12 mouse cellular contexts compared by ENCODE assay signal in the genomic region with DNA sequence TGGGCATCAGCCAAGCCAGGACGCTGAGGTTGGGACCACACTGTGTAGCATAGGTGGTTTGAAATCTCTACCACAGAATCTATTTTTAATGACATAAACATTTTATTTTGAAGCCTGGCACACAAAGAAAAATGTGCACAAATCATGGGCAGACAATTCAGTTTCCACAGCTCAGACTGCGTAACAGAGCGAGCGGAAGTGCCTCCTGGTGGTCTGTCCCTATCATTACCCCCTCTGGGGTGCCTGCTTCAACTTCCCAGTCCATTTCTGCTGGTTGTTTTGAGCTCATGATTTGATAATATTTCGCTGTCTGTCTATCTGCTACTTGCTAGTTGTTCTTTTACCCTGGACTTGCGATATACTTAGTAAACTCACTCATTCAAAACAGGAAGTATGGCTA. TPM values are rescaled to one million over a fixed set of nuclear protein-coding genes. Genes with fewer than 3 reads are reported as not detected.
DNase-seq lines count a peak whose midpoint lies in the region; ATAC-seq and TF ChIP-seq lines count a peak whose summit lies in the region.
"Had no signal": no experiment of that assay in that cellular context is flagged by ENCODE, and none has a peak within 500 bp of the region (broad histone marks: within the 10 kb centered on the region; RNA-seq: fewer than 3 reads in every experiment).

No protein-coding gene starts in this region.

- no peak for TF ChIP-seq POLR2A in kidney, adult 2 months (IDR thresholded peaks at IDR 0.05; ENCODE audit: low read depth, low read length)

- no peak overlapping the region for H3K27ac ChIP-seq in kidney, postnatal 0 days
- H3K27ac ChIP-seq in kidney, adult 2 months (ENCODE audit: insufficient read depth, low read depth, low read length): no peak overlapping the region
- H3K27ac ChIP-seq in embryonic facial prominence, embryonic 10.5 days (replicated peaks): no peak overlapping the region
- H3K27ac ChIP-seq: heart, embryonic 13.5 days; hindbrain, embryonic 15.5 days had no signal

- no peaks in the 10 kb centered on the region for H3K9me3 ChIP-seq in kidney, postnatal 0 days (replicated peaks; ENCODE audit: low read length)
- H3K9me3 ChIP-seq in E14TG2a.4 (ENCODE audit: low read length): no peaks in the 10 kb centered on the region
- H3K9me3 ChIP-seq in embryonic facial prominence, embryonic 10.5 days: no peaks in the 10 kb centered on the region
- H3K9me3 ChIP-seq: heart, embryonic 13.5 days; hindbrain, embryonic 15.5 days had no signal

- 83% methylated on average over 6 of the region's 6 CpGs for WGBS in kidney, postnatal 0 days
- WGBS in kidney, adult 2 months: 91% methylated on average over 6 of the region's 6 CpGs
- 82% methylated on average over 6 of the region's 6 CpGs for WGBS in embryonic facial prominence, embryonic 10.5 days

- no peaks in the 10 kb centered on the region for H3K36me3 ChIP-seq in kidney, postnatal 0 days (ENCODE audit: insufficient read depth, low read length)
- H3K36me3 ChIP-seq in kidney, adult 2 months (ENCODE audit: control insufficient read depth, insufficient read depth, low read length): no peaks in the 10 kb centered on the region
- H3K36me3 ChIP-seq in E14TG2a.4 (ENCODE audit: insufficient read depth, low read length): no peaks in the 10 kb centered on the region
- H3K36me3 ChIP-seq in embryonic facial prominence, embryonic 10.5 days (replicated peaks): no peaks in the 10 kb centered on the region
- H3K36me3 ChIP-seq: heart, embryonic 13.5 days; hindbrain, embryonic 15.5 days had no signal

- no peak overlapping the region for H3K4me2 ChIP-seq in kidney, postnatal 0 days (ENCODE audit: low read length)
- H3K4me2 ChIP-seq: heart, embryonic 13.5 days; hindbrain, embryonic 15.5 days had no signal

- TF ChIP-seq CTCF in kidney, postnatal 0 days (IDR thresholded peaks at IDR 0.05; ENCODE audit: low read depth): peak; percentile 31
- no peak for TF ChIP-seq CTCF in kidney, adult 2 months (conservative IDR thresholded peaks at IDR 0.05; ENCODE audit: insufficient read depth, insufficient read length, low read depth, low read length)
- peak; percentile 45 for TF ChIP-seq CTCF in E14TG2a.4 (conservative IDR thresholded peaks at IDR 0.05; ENCODE audit: low read length)

- DNase-seq in CD4-positive, CD25-positive, alpha-beta regulatory T cell, adult 2 months (ENCODE audit: low read depth, low spot score): peak; percentile 19
- no peak for DNase-seq in kidney, postnatal 0 days (ENCODE audit: low spot score)
- DNase-seq in kidney, adult 2 months: no peak
- peak; percentile 33 for DNase-seq in embryonic facial prominence, embryonic 10.5 days (ENCODE audit: low spot score)
- no peak for DNase-seq in liver
- DNase-seq: cerebellum, adult 2 months; lung, postnatal 36 days had no signal

- H3K27me3 ChIP-seq in kidney, postnatal 0 days (ENCODE audit: insufficient read depth, low read length): no peaks in the 10 kb centered on the region
- H3K27me3 ChIP-seq in kidney, adult 2 months (replicated peaks; ENCODE audit: control insufficient read depth, insufficient read depth, low read length): no peaks in the 10 kb centered on the region
- H3K27me3 ChIP-seq in E14TG2a.4 (ENCODE audit: insufficient read depth, low read length): peaks cover 39% of the 10 kb centered on the region
- peaks cover 32% of the 10 kb centered on the region for H3K27me3 ChIP-seq in embryonic facial prominence, embryonic 10.5 days (replicated peaks; ENCODE audit: low read depth, poor library complexity, severe bottlenecking)
- H3K27me3 ChIP-seq: hindbrain, embryonic 15.5 days had no signal

- H3K4me3 ChIP-seq in kidney, postnatal 0 days (replicated peaks; ENCODE audit: low read depth, low read length): no peak overlapping the region
- no peak overlapping the region for H3K4me3 ChIP-seq in kidney, adult 2 months (ENCODE audit: insufficient read depth, low read depth, low read length)
- H3K4me3 ChIP-seq in E14TG2a.4 (replicated peaks; ENCODE audit: low read length): no peak overlapping the region
- no peak overlapping the region for H3K4me3 ChIP-seq in embryonic facial prominence, embryonic 10.5 days
- H3K4me3 ChIP-seq: heart, embryonic 13.5 days; hindbrain, embryonic 15.5 days had no signal

- H3K9ac ChIP-seq in kidney, postnatal 0 days (ENCODE audit: low read depth, low read length): no peak overlapping the region
- H3K9ac ChIP-seq: heart, embryonic 13.5 days; hindbrain, embryonic 15.5 days had no signal

- ATAC-seq in CD4-positive, CD25-positive, alpha-beta regulatory T cell, adult 4 months: no peak
- ATAC-seq in kidney, postnatal 0 days (replicated peaks; ENCODE audit: low FRiP score, low read depth): no peak
- no peak for ATAC-seq in monocyte, adult 5-6 weeks (replicated peaks; ENCODE audit: insufficient number of reproducible peaks, low FRiP score, low TSS enrichment, poor library complexity, severe bottlenecking)

- H3K4me1 ChIP-seq in kidney, postnatal 0 days (replicated peaks; ENCODE audit: insufficient read depth, low read length): no peaks in the 10 kb centered on the region
- H3K4me1 ChIP-seq in kidney, adult 2 months (ENCODE audit: control insufficient read depth, insufficient read depth, low read length): no peaks in the 10 kb centered on the region
- H3K4me1 ChIP-seq in E14TG2a.4 (replicated peaks; ENCODE audit: low read depth, low read length): peaks cover 22% of the 10 kb centered on the region
- H3K4me1 ChIP-seq in embryonic facial prominence, embryonic 10.5 days: peaks cover 12% of the 10 kb centered on the region; the same call in 1 of the 2 replicates

RNA-seq across cellular contexts. Expression of a gene that starts 10.7 kb away (rescaled TPM):
- polyA plus RNA-seq in CD4-positive, CD25-positive, alpha-beta regulatory T cell, adult 4 months (2017; shearing (Covaris generic)): 100 to 1,000 TPM; 165 to 229 TPM
- polyA plus RNA-seq in kidney, postnatal 0 days (2015; fragmentation: Nextera tagmentation; extraction: Ambion mirVana): 418 and 467 TPM in 2 replicates
- polyA plus RNA-seq in kidney, adult 2 months (2012; rRNA removed): 60.0 and 70.7 TPM in 2 replicates
- 625 and 652 TPM in 2 replicates for polyA plus RNA-seq in embryonic facial prominence, embryonic 10.5 days (2016; fragmentation: Nextera tagmentation; extraction: Ambion mirVana)
- 231 to 298 TPM (median 241 TPM) in 3 replicates for total RNA-seq in monocyte, adult 5-6 weeks (2017)

Comparison
In these comparisons a context has a peak if more than half of its experiments do, and no peak if none do; other contexts are left out.
1. DNase-seq: peak in CD4-positive, CD25-positive, alpha-beta regulatory T cell, adult 2 months (single experiment) and embryonic facial prominence, embryonic 10.5 days (single experiment); none in kidney, postnatal 0 days (single experiment), kidney, adult 2 months (single experiment) and liver (single experiment).